Mouse (Mus musculus) neural tube, embryonic 14.5 days (tissue): ENCODE data around the gene Gga3. TPM values are rescaled to one million over a fixed set of nuclear protein-coding genes. Genes with fewer than 3 reads are reported as not detected.
"Not testable (repeated sequence)": the region's sequence is repeated elsewhere in the genome, so short reads cannot be mapped to it uniquely, and the experiment has no call there.

Source experiments
- ATAC-seq: fragments of 200-750 bp; cut with Nextera tagmentation; 2 replicates; pipeline ENCODE4 v1.8.0; 2017; ENCODE audit warnings: low read depth, mild to moderate bottlenecking, moderate TSS enrichment, moderate library complexity
- H3K27ac ChIP-seq: fragments of 300-500 bp; sonication (generic); 2 replicates; pipeline ENCODE4 v1.5.1; 2014; ENCODE audit warnings: low read depth, mild to moderate bottlenecking, control low read depth, low read length, moderate library complexity, mixed read lengths
- H3K27me3 ChIP-seq: fragments of 300-500 bp; sonication (generic); 2 replicates; pipeline ENCODE4 v1.6.1; 2014; ENCODE audit warnings: low read length; ENCODE audit not compliant: control insufficient read depth, insufficient read depth
- H3K36me3 ChIP-seq: fragments of 300-500 bp; sonication (generic); 2 replicates; pipeline ENCODE4 v1.6.1; 2014; ENCODE audit warnings: low read length, mixed read lengths; ENCODE audit not compliant: control insufficient read depth, insufficient read depth
- H3K4me1 ChIP-seq: fragments of 300-500 bp; sonication (generic); 2 replicates; pipeline ENCODE4 v1.6.1; 2014; ENCODE audit warnings: low read length; ENCODE audit not compliant: control insufficient read depth, insufficient read depth
- H3K4me2 ChIP-seq: fragments of 300-500 bp; sonication (generic); 2 replicates; pipeline ENCODE4 v1.6.1; 2014; ENCODE audit warnings: mild to moderate bottlenecking, low read depth, low read length, control low read depth
- H3K4me3 ChIP-seq: fragments of 300-500 bp; sonication (generic); 2 replicates; pipeline ENCODE4 v1.5.1; 2014; ENCODE audit warnings: low read depth, low read length, control low read depth, mixed read lengths
- H3K9ac ChIP-seq: fragments of 300-500 bp; sonication (generic); replicated peaks from 2 replicates; pipeline ENCODE4 v1.6.1; 2014; ENCODE audit warnings: low read depth, mild to moderate bottlenecking, control low read depth, low read length, mixed read lengths
- H3K9me3 ChIP-seq: fragments of 300-500 bp; sonication (generic); 2 replicates; pipeline ENCODE4 v1.6.1; 2016; ENCODE audit warnings: low read length; ENCODE audit not compliant: control insufficient read depth
- WGBS: fragments of 180-500 bp; shearing (Covaris S2); extraction: QIAGEN DNeasy Blood & Tissue Kit; methylation state at CpG from one replicate; pipeline ENCODE4 v1.1.7; 2014; 5-methylcytosine and 5-hydroxymethylcytosine counted together
- polyA plus RNA-seq: library from polyadenylated mRNA; unstranded; fragments of >200 nt; fragmentation: Nextera tagmentation; extraction: Ambion mirVana; gene quantifications from 2 replicates; pipeline ENCODE4 v1.2.1, GENCODE M21; 2014

The Gga3 gene
- polyA plus RNA-seq: 35.2 and 43.1 TPM in 2 replicates

- Histone ChIP-seq H3K4me3 (peak within 1 kb of the TSS; percentile 98), H3K27ac (peak within 1 kb of the TSS; percentile 90), H3K27me3 (no peaks in the 10 kb centered on the region), H3K9me3 (no peaks in the 10 kb centered on the region), H3K4me1 (peaks cover 22% of the 10 kb centered on the region), H3K4me2 (peak within 1 kb of the TSS; percentile 94), H3K36me3 (peaks cover 27% of the 10 kb centered on the region), H3K9ac (peak within 1 kb of the TSS; percentile 91)
- under 1% methylated on average over 73 of the region's 93 CpGs for WGBS
- ATAC-seq: peak; percentile 97
Measured at GRCm38 (mm10) chr11:115603476-115604303, at the start of gene Gga3, which contains the start of gene Mrps7. Gene Gga3 (minus strand): TSS chr11:115604051. Gene Mrps7 (plus strand): TSS chr11:115603925.

- no peak overlapping the region for H3K9ac ChIP-seq
- ATAC-seq: no peak
- H3K4me2 ChIP-seq: no peak overlapping the region
- H3K4me1 ChIP-seq: no peaks in the 10 kb centered on the region
- H3K9me3 ChIP-seq: no peaks in the 10 kb centered on the region
- 80% methylated on average over 3 of the region's 3 CpGs for WGBS
- no peaks in the 10 kb centered on the region for H3K27me3 ChIP-seq
- peaks cover 14% of the 10 kb centered on the region for H3K36me3 ChIP-seq
- no peak overlapping the region for H3K27ac ChIP-seq
- no peak overlapping the region for H3K4me3 ChIP-seq
Measured at GRCm38 (mm10) chr11:115653194-115653593, 49.3 kb upstream of the Gga3 start.

GRCm38 (mm10) chr11:115651680-115652079 lies 47.8 kb upstream of the Gga3 start:
- no peaks in the 10 kb centered on the region for H3K9me3 ChIP-seq
- no peak overlapping the region for H3K4me2 ChIP-seq
- peaks cover 18% of the 10 kb centered on the region for H3K36me3 ChIP-seq
- no peak overlapping the region for H3K9ac ChIP-seq
- WGBS: 90% methylated on average over 3 of the region's 3 CpGs
- no peaks in the 10 kb centered on the region for H3K27me3 ChIP-seq
- no peak overlapping the region for H3K4me3 ChIP-seq
- H3K4me1 ChIP-seq: no peaks in the 10 kb centered on the region
- H3K27ac ChIP-seq: no peak overlapping the region
- no peak for ATAC-seq

DNA sequence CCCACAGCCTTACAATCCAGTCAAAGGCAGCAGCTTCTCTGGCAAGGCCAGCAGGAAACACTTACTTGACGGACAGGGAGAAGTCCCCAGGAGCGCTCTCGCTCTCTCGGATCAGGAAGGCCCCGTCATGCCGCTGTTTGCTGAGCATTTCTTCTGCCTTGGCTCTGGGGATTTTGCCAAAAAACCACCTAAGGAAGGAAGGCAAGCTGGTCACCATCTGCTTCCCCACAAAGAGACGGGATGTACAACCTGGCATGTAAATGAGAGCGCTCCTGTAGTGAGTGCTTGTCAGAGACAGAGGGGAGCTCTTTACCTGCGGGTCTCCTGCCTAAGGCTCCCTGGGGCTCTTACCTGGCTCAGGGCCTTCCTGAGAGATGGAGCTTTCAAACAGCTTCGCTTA lies 45.9 kb upstream of the Gga3 start:
- no peaks in the 10 kb centered on the region for H3K9me3 ChIP-seq
- peaks cover 20% of the 10 kb centered on the region for H3K36me3 ChIP-seq
- no peaks in the 10 kb centered on the region for H3K4me1 ChIP-seq
- H3K4me3 ChIP-seq: no peak overlapping the region
- WGBS: 58% methylated on average over 10 of the region's 10 CpGs
- 0 out of 2 replicates have a peak overlapping the region, but pooled peaks have one; percentile 7 for H3K9ac ChIP-seq
- H3K27ac ChIP-seq: peak overlapping the region; percentile 22; the same call in 1 of the 2 replicates
- H3K27me3 ChIP-seq: no peaks in the 10 kb centered on the region
- no peak for ATAC-seq
- H3K4me2 ChIP-seq: no peak overlapping the region

DNA sequence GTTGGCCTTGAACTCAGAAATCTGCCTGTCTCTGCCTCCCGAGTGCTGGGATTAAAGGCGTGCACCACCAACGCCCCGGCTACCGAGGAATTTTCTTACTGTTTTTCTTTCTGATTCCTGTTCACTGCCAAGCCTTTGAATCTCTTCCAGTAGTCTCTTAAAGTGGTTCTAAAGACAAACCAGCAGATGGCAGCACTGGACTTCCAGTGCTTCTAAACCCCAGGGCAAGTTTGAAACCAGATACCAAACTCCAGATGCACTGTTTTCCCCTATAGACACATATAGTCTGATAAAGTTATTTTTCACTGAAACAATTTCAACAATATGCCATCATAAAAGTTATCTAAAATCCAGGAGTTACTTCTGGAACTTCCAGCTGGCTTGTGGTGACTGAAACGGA lies 43.6 kb upstream of the Gga3 start:
- no peaks in the 10 kb centered on the region for H3K4me1 ChIP-seq
- H3K27me3 ChIP-seq: no peaks in the 10 kb centered on the region
- H3K4me3 ChIP-seq: no peak overlapping the region
- no peak overlapping the region for H3K9ac ChIP-seq
- no peaks in the 10 kb centered on the region for H3K9me3 ChIP-seq
- no peak overlapping the region for H3K27ac ChIP-seq
- no peak for ATAC-seq
- WGBS: 62% methylated on average over 6 of the region's 6 CpGs
- H3K36me3 ChIP-seq: peaks cover 17% of the 10 kb centered on the region; the same call in 1 of the 2 replicates
- H3K4me2 ChIP-seq: no peak overlapping the region

- H3K4me2 ChIP-seq: no peak overlapping the region
- H3K4me1 ChIP-seq: no peaks in the 10 kb centered on the region
- ATAC-seq: no peak
- no peaks in the 10 kb centered on the region for H3K27me3 ChIP-seq
- no peak overlapping the region for H3K4me3 ChIP-seq
- no peak overlapping the region for H3K9ac ChIP-seq
- 96% methylated on average over 9 of the region's 9 CpGs for WGBS
- H3K27ac ChIP-seq: no peak overlapping the region
- no peaks in the 10 kb centered on the region for H3K9me3 ChIP-seq
- H3K36me3 ChIP-seq: peaks cover 21% of the 10 kb centered on the region
Measured at GRCm38 (mm10) chr11:115646439-115646838, 42.6 kb upstream of the Gga3 start.

GRCm38 (mm10) chr11:115645498-115645897 lies 41.6 kb upstream of the Gga3 start:
- H3K9me3 ChIP-seq, H3K9ac ChIP-seq, H3K4me1 ChIP-seq, H3K4me2 ChIP-seq, H3K4me3 ChIP-seq, H3K27ac ChIP-seq, H3K27me3 ChIP-seq, ATAC-seq: not testable (repeated sequence)
- 92% methylated on average over 14 of the region's 14 CpGs for WGBS
- H3K36me3 ChIP-seq: peaks cover 21% of the 10 kb centered on the region

DNA sequence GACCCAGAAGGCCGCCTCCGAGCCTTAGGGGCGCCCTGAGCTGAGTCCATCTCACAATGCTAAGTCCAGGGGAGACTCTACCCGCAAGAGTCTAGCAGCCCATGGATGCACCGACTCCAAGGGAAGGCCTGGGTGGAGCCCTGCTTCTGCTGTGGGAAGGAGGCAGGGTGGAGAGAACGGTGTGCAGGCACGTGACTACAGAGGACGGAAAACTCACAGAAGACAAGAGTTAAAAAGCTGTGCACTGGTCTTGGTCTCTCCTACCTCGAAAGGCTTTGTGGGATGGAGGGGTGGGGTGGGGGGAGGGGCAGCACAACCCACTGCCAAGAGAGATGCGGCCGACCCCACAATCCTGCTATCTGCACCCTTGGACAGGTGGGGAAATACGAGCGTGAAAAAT lies 40.5 kb upstream of the Gga3 start:
- Histone ChIP-seq H3K4me2 (no peak overlapping the region), H3K27me3 (no peaks in the 10 kb centered on the region), H3K9me3 (no peaks in the 10 kb centered on the region), H3K4me1 (no peaks in the 10 kb centered on the region), H3K9ac (no peak overlapping the region), H3K27ac (no peak overlapping the region), H3K36me3 (peaks cover 17% of the 10 kb centered on the region), H3K4me3 (no peak overlapping the region)
- WGBS: 93% methylated on average over 13 of the region's 13 CpGs
- no peak for ATAC-seq

DNA sequence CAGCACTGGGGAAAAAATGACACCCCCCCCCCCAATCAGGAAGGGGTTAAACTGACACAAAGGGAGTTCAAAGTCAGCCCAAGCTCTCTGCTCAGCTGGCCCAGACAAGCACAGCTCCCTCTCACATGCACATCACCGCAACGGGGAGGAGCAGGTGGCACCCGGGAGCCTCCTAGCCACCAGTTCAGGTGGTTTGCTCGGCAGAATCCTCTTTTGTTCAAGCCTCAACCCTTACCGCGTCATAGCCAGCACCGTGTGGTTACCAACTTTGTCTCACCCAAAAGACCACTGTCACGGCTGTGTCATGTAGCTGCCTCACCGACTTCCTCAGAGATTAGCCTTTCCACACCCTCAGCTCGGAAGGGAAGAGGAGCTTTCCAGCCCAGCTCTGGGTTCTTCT lies 39.4 kb upstream of the Gga3 start:
- H3K9me3 ChIP-seq: no peaks in the 10 kb centered on the region
- 75% methylated on average over 10 of the region's 10 CpGs for WGBS
- no peaks in the 10 kb centered on the region for H3K27me3 ChIP-seq
- no peak for ATAC-seq
- no peak overlapping the region for H3K27ac ChIP-seq
- H3K4me1 ChIP-seq: no peaks in the 10 kb centered on the region
- H3K9ac ChIP-seq: no peak overlapping the region
- H3K36me3 ChIP-seq: peaks cover 14% of the 10 kb centered on the region
- no peak overlapping the region for H3K4me2 ChIP-seq
- H3K4me3 ChIP-seq: no peak overlapping the region
